Mouse (Mus musculus): ENCODE results near the gene Sox1. TPM values are rescaled to one million over a fixed set of nuclear protein-coding genes. Genes with fewer than 3 reads are reported as not detected.
A peak's percentile ranks its signal among the peaks of the same experiment; 100 is the strongest.

The Sox1 gene
- total and polyA plus RNA-seq, 2 experiments from 2014 or later: 2.5 to 23.1 TPM

DNA sequence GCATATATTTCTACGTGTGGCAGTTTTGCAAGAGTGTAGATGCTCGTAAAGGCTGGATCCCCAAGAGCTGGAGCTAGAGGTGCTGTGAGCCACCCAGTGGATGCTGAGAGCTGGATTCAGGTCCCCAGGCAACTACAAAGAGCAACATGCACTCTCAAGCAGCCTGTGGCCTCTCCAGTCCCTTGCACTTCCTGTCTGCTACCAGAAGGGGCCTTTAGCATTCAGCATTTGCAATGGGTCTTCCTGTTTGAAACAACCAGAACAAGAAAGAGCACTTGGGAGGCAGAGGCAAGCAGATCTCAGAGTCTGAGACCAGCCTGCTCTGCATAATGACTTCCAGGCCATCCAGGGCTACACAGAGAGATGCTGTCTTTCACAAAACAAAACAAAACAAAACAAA is 25.4 kb downstream of the Sox1 start:
- H3K4me2 ChIP-seq (ENCODE audit: low read depth, low read length): no peak overlapping the region
- WGBS: 89% methylated on average over 2 of the region's 2 CpGs
- ATAC-seq: no peak
- no peak overlapping the region for H3K9ac ChIP-seq (replicated peaks; ENCODE audit: low read length)
- H3K36me3 ChIP-seq (ENCODE audit: insufficient read depth, low read length): no peaks in the 10 kb centered on the region
- H3K27ac ChIP-seq: no peak overlapping the region
- H3K9me3 ChIP-seq (ENCODE audit: low read length): no peaks in the 10 kb centered on the region
- no peak overlapping the region for H3K4me3 ChIP-seq (ENCODE audit: low read length)
- TF ChIP-seq CTCF (IDR thresholded peaks at IDR 0.05; ENCODE audit: low read depth): 0 out of 2 replicates have a peak, but pooled peaks have one; percentile 3
- no peaks in the 10 kb centered on the region for H3K27me3 ChIP-seq (ENCODE audit: insufficient read depth, low read length)
- no peaks in the 10 kb centered on the region for H3K4me1 ChIP-seq (ENCODE audit: insufficient read depth, low read length)
- no peak for DNase-seq (ENCODE audit: low spot score)

DNA sequence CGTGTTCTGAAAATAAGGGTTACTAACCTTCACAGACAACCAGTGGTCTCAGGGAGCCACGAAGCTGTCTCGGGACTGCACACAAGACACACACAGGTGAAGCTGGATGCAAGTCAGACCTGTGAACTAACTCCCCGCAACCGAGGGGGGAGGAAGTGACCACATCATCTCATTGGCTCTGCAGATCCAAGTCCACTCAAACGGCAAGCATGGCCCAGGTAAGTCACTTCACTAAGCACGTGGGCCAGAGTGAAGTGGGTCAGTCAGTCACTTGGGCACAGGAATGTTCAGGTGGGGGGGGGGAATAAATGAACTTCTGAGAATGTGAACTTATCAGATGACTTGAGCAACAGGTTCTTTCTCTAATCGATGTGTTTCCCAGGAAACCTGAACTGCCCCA is 30.8 kb downstream of the Sox1 start:
- Histone ChIP-seq H3K9ac (replicated peaks; ENCODE audit: low read length) (no peak overlapping the region), H3K27ac (no peak overlapping the region), H3K4me1 (ENCODE audit: insufficient read depth, low read length) (peaks cover 10% of the 10 kb centered on the region; the same call in 1 of the 2 replicates), H3K9me3 (ENCODE audit: low read length) (no peaks in the 10 kb centered on the region), H3K4me2 (ENCODE audit: low read depth, low read length) (no peak overlapping the region), H3K4me3 (ENCODE audit: low read length) (no peak overlapping the region), H3K27me3 (ENCODE audit: insufficient read depth, low read length) (peaks cover 28% of the 10 kb centered on the region), H3K36me3 (ENCODE audit: insufficient read depth, low read length) (no peaks in the 10 kb centered on the region)
- TF ChIP-seq CTCF (IDR thresholded peaks at IDR 0.05; ENCODE audit: low read depth): no peak
- 91% methylated on average over 8 of the region's 8 CpGs for WGBS
- ATAC-seq (no peak), DNase-seq (ENCODE audit: low spot score) (no peak)

DNA sequence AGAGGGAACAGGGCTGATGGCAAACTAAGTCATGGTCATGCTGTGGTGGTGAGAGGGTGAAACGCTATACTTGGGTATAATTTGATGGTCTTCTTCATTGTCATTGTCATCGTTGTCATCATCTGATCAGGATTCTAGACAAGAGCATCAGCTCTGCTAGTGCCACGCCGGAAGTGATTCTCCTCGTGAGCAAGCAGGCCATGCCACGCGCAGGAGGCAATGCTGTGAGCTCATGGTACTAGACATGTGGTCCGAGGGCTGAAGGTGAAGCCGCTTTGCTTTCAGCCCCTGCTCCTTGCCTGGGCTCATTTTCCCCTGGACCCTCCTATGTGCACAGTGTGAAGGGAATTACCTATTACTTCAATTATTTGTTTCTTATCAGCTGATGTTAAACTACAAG is 32.3 kb downstream of the Sox1 start:
- TF ChIP-seq CTCF (IDR thresholded peaks at IDR 0.05; ENCODE audit: low read depth): no peak
- Histone ChIP-seq H3K4me3 (ENCODE audit: low read length) (no peak overlapping the region), H3K27ac (no peak overlapping the region), H3K9me3 (ENCODE audit: low read length) (no peaks in the 10 kb centered on the region), H3K36me3 (ENCODE audit: insufficient read depth, low read length) (no peaks in the 10 kb centered on the region), H3K4me2 (ENCODE audit: low read depth, low read length) (no peak overlapping the region), H3K4me1 (ENCODE audit: insufficient read depth, low read length) (peaks cover 16% of the 10 kb centered on the region; the same call in 1 of the 2 replicates), H3K27me3 (ENCODE audit: insufficient read depth, low read length) (peaks cover 38% of the 10 kb centered on the region), H3K9ac (replicated peaks; ENCODE audit: low read length) (no peak overlapping the region)
- ATAC-seq (no peak), DNase-seq (ENCODE audit: low spot score) (no peak)
- WGBS: 74% methylated on average over 9 of the region's 9 CpGs

DNA sequence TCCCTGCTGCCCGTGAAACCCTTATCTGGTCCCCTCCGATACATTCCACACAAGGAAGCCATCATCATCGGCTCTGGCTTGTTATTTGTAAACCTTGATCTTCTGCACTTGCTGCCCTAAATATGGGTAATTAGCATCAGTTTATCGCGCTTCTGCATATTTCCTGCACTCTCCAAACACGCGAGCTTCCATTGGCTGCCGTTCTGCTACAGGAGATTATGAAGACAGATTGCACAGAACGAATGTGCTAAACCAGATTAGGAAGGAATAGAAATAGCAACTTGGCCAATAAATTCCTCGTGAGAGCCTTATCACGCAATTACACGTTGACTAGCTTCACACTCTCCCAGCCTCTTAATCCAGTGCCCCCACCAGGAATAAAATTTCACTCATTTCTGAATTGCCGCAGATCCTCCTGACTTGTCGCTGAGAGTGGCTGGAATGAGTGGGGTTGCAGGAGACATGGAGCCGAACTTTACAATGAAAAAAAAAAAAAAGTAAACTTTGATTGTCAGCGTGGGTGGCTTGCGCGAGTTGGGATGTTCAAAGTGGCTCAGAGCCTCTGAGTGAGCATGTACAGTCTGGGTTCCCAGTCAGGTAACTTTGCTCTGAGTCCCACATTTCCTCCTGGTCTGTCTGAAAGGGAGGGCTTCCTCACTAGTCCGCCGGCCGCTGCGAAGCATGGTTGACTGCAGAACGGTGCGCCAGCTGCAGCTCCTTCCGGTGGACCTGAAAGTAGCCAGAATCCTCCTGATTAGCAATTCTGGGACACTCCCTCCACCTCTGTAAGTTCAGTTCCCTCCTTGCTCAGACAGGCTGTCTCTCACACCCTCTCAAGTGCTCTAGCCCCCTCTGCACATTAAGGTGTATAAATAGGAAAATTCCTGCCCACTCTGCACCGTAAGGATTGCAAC is 33.0 kb downstream of the Sox1 start:
- DNase-seq (ENCODE audit: low spot score): no peak
- WGBS: 24% methylated on average over 26 of the region's 26 CpGs
- ATAC-seq: no peak
- Histone ChIP-seq H3K27me3 (ENCODE audit: insufficient read depth, low read length) (peaks cover 46% of the 10 kb centered on the region), H3K9me3 (ENCODE audit: low read length) (no peaks in the 10 kb centered on the region), H3K9ac (replicated peaks; ENCODE audit: low read length) (no peak overlapping the region), H3K4me3 (ENCODE audit: low read length) (no peak overlapping the region), H3K4me1 (ENCODE audit: insufficient read depth, low read length) (peaks cover 16% of the 10 kb centered on the region; the same call in 1 of the 2 replicates), H3K27ac (no peak overlapping the region), H3K36me3 (ENCODE audit: insufficient read depth, low read length) (no peaks in the 10 kb centered on the region), H3K4me2 (ENCODE audit: low read depth, low read length) (no peak overlapping the region)
- TF ChIP-seq CTCF (IDR thresholded peaks at IDR 0.05; ENCODE audit: low read depth): no peak

DNA sequence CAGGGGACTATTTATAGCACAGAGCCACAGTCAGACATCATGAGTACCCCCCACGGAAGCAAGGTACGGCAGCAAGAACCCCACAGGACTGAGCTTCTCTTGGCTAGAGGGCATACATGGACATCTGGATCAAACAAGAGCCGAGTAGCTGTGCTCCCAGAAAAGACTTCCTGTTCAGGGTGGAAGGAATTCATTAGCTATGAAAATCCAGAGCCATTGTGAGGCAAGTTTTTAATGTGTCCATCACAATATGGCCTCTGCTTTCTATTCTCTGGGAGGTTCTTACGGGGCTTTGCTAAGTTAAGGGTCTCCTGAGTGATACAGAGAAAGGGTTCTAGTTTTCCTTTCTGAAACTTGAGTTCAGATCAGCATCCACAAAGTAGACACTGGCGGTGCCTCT is 33.8 kb downstream of the Sox1 start:
- WGBS: 19% methylated on average over 5 of the region's 5 CpGs
- ATAC-seq (no peak), DNase-seq (ENCODE audit: low spot score) (no peak)
- peaks cover 51% of the 10 kb centered on the region for H3K27me3 ChIP-seq (ENCODE audit: insufficient read depth, low read length)
- no peak overlapping the region; the same call in 1 of the 2 replicates for H3K27ac ChIP-seq
- H3K4me1 ChIP-seq (ENCODE audit: insufficient read depth, low read length): peaks cover 18% of the 10 kb centered on the region; the same call in 1 of the 2 replicates
- H3K4me2 ChIP-seq (ENCODE audit: low read depth, low read length): no peak overlapping the region
- H3K9me3 ChIP-seq (ENCODE audit: low read length): no peaks in the 10 kb centered on the region
- TF ChIP-seq CTCF (IDR thresholded peaks at IDR 0.05; ENCODE audit: low read depth): no peak
- no peaks in the 10 kb centered on the region for H3K36me3 ChIP-seq (ENCODE audit: insufficient read depth, low read length)
- H3K4me3 ChIP-seq (ENCODE audit: low read length): no peak overlapping the region
- no peak overlapping the region for H3K9ac ChIP-seq (replicated peaks; ENCODE audit: low read length)

DNA sequence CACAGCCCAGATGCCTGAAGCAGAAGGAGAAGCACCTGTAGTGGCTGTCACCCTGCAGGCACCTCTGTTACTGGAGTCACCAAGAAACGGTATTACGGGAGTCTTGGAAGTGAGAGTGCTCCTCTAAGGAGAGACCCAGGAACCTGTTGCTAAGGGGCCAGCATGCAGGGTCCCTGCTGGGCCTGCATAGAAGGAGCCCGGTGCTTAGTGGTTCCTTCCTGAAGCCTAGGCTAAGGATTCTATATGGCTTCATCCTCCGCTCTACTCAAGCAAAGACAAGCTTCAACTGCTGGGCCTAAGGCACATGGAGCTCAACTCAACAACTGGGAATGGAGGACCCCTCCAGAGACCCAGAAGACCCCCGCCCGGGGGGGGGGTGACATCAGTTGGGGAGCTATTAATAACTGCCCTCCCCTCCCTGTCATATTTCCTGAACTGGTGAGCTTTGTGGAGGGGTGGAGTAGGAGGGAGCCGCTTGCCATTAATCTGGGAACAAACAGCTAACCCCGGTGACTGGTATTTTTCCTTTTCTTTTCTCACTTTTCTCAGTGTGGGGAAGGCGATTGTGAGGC is 34.6 kb downstream of the Sox1 start:
- peaks cover 18% of the 10 kb centered on the region; the same call in 1 of the 2 replicates for H3K4me1 ChIP-seq (ENCODE audit: insufficient read depth, low read length)
- H3K36me3 ChIP-seq (ENCODE audit: insufficient read depth, low read length): no peaks in the 10 kb centered on the region
- peak overlapping the region; percentile 52 for H3K27ac ChIP-seq
- WGBS: 7% methylated on average over 9 of the region's 9 CpGs
- H3K4me2 ChIP-seq (ENCODE audit: low read depth, low read length): no peak overlapping the region
- no peak overlapping the region for H3K9ac ChIP-seq (replicated peaks; ENCODE audit: low read length)
- no peak overlapping the region for H3K4me3 ChIP-seq (ENCODE audit: low read length)
- TF ChIP-seq CTCF (IDR thresholded peaks at IDR 0.05; ENCODE audit: low read depth): no peak
- H3K9me3 ChIP-seq (ENCODE audit: low read length): no peaks in the 10 kb centered on the region
- peaks cover 51% of the 10 kb centered on the region for H3K27me3 ChIP-seq (ENCODE audit: insufficient read depth, low read length)
- no peak for DNase-seq (ENCODE audit: low spot score)
- no peak for ATAC-seq

Data from hindbrain, postnatal 0 days (tissue).